Mouse (Mus musculus): Measurements from ENCODE around the gene 4933427D14Rik. TPM values are rescaled to one million over a fixed set of nuclear protein-coding genes. Genes with fewer than 3 reads are reported as not detected.

The 4933427D14Rik gene
- 14.5 and 15.6 TPM in 2 replicates for polyA plus RNA-seq (2014; fragmentation: Nextera tagmentation; extraction: Ambion mirVana)

- peak within 1 kb of the TSS; percentile 15; the same call in 1 of the 2 replicates for H3K27ac ChIP-seq (ENCODE audit: low read depth, low read length)
- H3K4me2 ChIP-seq (ENCODE audit: low read depth): peak within 1 kb of the TSS; percentile 51
- peak within 1 kb of the TSS; percentile 78 for H3K9ac ChIP-seq (ENCODE audit: low read length)
- H3K9me3 ChIP-seq (ENCODE audit: control insufficient read depth, low read length): no peaks in the 10 kb centered on the region
- H3K36me3 ChIP-seq (ENCODE audit: control insufficient read depth, insufficient read depth, low read length): 0 out of 2 replicates have a peak, but pooled peaks cover 2% of the 10 kb centered on the region
- H3K4me3 ChIP-seq (ENCODE audit: low read depth, low read length): peak within 1 kb of the TSS; percentile 87
- peaks cover 13% of the 10 kb centered on the region for H3K4me1 ChIP-seq (ENCODE audit: control insufficient read depth, insufficient read depth, low read length)
- 0% methylated on average over 42 of the region's 42 CpGs for WGBS
- peak; percentile 89 for DNase-seq (ENCODE audit: low spot score)
- no peaks in the 10 kb centered on the region for H3K27me3 ChIP-seq (ENCODE audit: control insufficient read depth, insufficient read depth, low read length)
- ATAC-seq (ENCODE audit: insufficient read depth, low FRiP score, low TSS enrichment): peak; percentile 92
Measured at GRCm38 (mm10) chr11:72207204-72207833, at the start of gene 4933427D14Rik, which contains the start of gene Txndc17. Gene 4933427D14Rik, minus strand, starts transcription at chr11:72207459. Gene Txndc17, plus strand, starts transcription at chr11:72207547.

GRCm38 (mm10) chr11:72256441-72256840, 49.2 kb upstream of the 4933427D14Rik start:
- no peak for ATAC-seq (ENCODE audit: insufficient read depth, low FRiP score, low TSS enrichment)
- Histone ChIP-seq H3K27ac (ENCODE audit: low read depth, low read length) (no peak overlapping the region), H3K9ac (ENCODE audit: low read length) (no peak overlapping the region), H3K36me3 (ENCODE audit: control insufficient read depth, insufficient read depth, low read length) (no peaks in the 10 kb centered on the region), H3K4me1 (ENCODE audit: control insufficient read depth, insufficient read depth, low read length) (no peaks in the 10 kb centered on the region), H3K9me3 (ENCODE audit: control insufficient read depth, low read length) (no peaks in the 10 kb centered on the region), H3K27me3 (ENCODE audit: control insufficient read depth, insufficient read depth, low read length) (no peaks in the 10 kb centered on the region), H3K4me3 (ENCODE audit: low read depth, low read length) (no peak overlapping the region), H3K4me2 (ENCODE audit: low read depth) (no peak overlapping the region)
- 85% methylated on average over 2 of the region's 2 CpGs for WGBS
- DNase-seq (ENCODE audit: low spot score): no peak

- Histone ChIP-seq H3K4me1 (ENCODE audit: control insufficient read depth, insufficient read depth, low read length) (no peaks in the 10 kb centered on the region), H3K27ac (ENCODE audit: low read depth, low read length) (no peak overlapping the region), H3K4me2 (ENCODE audit: low read depth) (no peak overlapping the region), H3K36me3 (ENCODE audit: control insufficient read depth, insufficient read depth, low read length) (no peaks in the 10 kb centered on the region), H3K9me3 (ENCODE audit: control insufficient read depth, low read length) (no peaks in the 10 kb centered on the region), H3K9ac (ENCODE audit: low read length) (no peak overlapping the region), H3K27me3 (ENCODE audit: control insufficient read depth, insufficient read depth, low read length) (no peaks in the 10 kb centered on the region), H3K4me3 (ENCODE audit: low read depth, low read length) (no peak overlapping the region)
- ATAC-seq (ENCODE audit: insufficient read depth, low FRiP score, low TSS enrichment) (no peak), DNase-seq (ENCODE audit: low spot score) (no peak)
- WGBS: 92% methylated on average over 4 of the region's 4 CpGs
Measured at GRCm38 (mm10) chr11:72255629-72256028, 48.4 kb upstream of the 4933427D14Rik start.

DNA sequence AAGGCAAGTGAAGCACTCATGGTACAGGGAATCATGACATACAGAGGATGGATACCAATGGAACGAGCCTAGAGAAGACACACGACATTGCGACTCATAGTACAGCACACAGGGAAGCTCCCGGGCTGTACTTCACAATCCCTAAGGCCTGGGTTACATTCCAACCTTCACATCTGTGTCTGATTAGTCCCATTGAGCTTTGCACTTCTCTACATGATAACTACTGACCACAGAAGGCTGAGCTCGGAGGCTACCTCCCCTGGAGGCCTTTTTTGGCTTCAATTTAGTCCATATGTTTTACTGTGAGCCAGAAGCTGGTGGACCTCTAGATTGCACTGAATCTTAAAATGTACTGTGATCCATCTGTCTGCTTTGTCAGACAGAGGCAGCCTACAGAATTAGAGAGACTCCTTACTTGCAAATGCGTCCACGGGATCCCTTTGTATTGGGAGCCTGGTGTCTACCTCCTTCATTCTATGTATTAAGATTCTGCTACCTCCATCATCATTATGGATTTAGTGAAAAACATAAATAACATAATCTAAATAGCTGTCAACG, 38.0 kb upstream of the 4933427D14Rik start:
- no peak for DNase-seq (ENCODE audit: low spot score)
- 82% methylated on average over 8 of the region's 8 CpGs for WGBS
- no peak overlapping the region for H3K27ac ChIP-seq (ENCODE audit: low read depth, low read length)
- H3K36me3 ChIP-seq (ENCODE audit: control insufficient read depth, insufficient read depth, low read length): no peaks in the 10 kb centered on the region
- no peak overlapping the region for H3K9ac ChIP-seq (ENCODE audit: low read length)
- H3K27me3 ChIP-seq (ENCODE audit: control insufficient read depth, insufficient read depth, low read length): no peaks in the 10 kb centered on the region
- no peak overlapping the region for H3K4me2 ChIP-seq (ENCODE audit: low read depth)
- H3K4me3 ChIP-seq (ENCODE audit: low read depth, low read length): no peak overlapping the region
- ATAC-seq (ENCODE audit: insufficient read depth, low FRiP score, low TSS enrichment): no peak
- H3K4me1 ChIP-seq (ENCODE audit: control insufficient read depth, insufficient read depth, low read length): no peaks in the 10 kb centered on the region
- no peaks in the 10 kb centered on the region for H3K9me3 ChIP-seq (ENCODE audit: control insufficient read depth, low read length)

- DNase-seq (ENCODE audit: low spot score): no peak
- no peak overlapping the region for H3K9ac ChIP-seq (ENCODE audit: low read length)
- H3K36me3 ChIP-seq (ENCODE audit: control insufficient read depth, insufficient read depth, low read length): no peaks in the 10 kb centered on the region
- no peaks in the 10 kb centered on the region for H3K27me3 ChIP-seq (ENCODE audit: control insufficient read depth, insufficient read depth, low read length)
- H3K27ac ChIP-seq (ENCODE audit: low read depth, low read length): no peak overlapping the region
- no peak for ATAC-seq (ENCODE audit: insufficient read depth, low FRiP score, low TSS enrichment)
- no peaks in the 10 kb centered on the region for H3K9me3 ChIP-seq (ENCODE audit: control insufficient read depth, low read length)
- H3K4me3 ChIP-seq (ENCODE audit: low read depth, low read length): no peak overlapping the region
- H3K4me2 ChIP-seq (ENCODE audit: low read depth): no peak overlapping the region
- H3K4me1 ChIP-seq (ENCODE audit: control insufficient read depth, insufficient read depth, low read length): no peaks in the 10 kb centered on the region
- 80% methylated on average over 4 of the region's 4 CpGs for WGBS
Measured at GRCm38 (mm10) chr11:72240062-72240860, 33.0 kb upstream of the 4933427D14Rik start.

GRCm38 (mm10) chr11:72234013-72234412, 26.8 kb upstream of the 4933427D14Rik start:
- Histone ChIP-seq H3K27me3 (ENCODE audit: control insufficient read depth, insufficient read depth, low read length) (no peaks in the 10 kb centered on the region), H3K4me1 (ENCODE audit: control insufficient read depth, insufficient read depth, low read length) (no peaks in the 10 kb centered on the region), H3K4me3 (ENCODE audit: low read depth, low read length) (no peak overlapping the region), H3K27ac (ENCODE audit: low read depth, low read length) (no peak overlapping the region), H3K9me3 (ENCODE audit: control insufficient read depth, low read length) (no peaks in the 10 kb centered on the region), H3K9ac (ENCODE audit: low read length) (no peak overlapping the region), H3K36me3 (ENCODE audit: control insufficient read depth, insufficient read depth, low read length) (no peaks in the 10 kb centered on the region), H3K4me2 (ENCODE audit: low read depth) (no peak overlapping the region)
- ATAC-seq (ENCODE audit: insufficient read depth, low FRiP score, low TSS enrichment) (no peak), DNase-seq (ENCODE audit: low spot score) (no peak)
- 78% methylated on average over 5 of the region's 5 CpGs for WGBS

DNA sequence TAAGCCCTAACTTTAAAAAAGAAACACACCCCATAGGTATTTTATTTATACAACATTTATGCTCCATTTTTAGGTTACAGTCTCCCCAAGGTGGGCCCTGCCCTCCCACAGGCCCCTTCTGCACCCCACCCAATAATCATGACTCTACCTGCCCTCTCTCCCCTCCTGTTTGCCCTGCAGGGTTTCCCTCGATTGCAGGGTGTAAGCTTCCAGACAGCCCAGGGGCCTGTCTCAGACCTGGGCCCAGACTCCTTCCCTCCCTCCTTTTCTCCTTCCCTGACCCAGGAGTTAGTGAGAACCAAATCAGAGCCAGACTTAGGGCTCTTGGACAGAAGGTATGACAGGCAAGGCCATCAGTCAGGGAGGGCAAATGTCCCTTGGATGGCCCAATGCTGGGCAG, 25.7 kb upstream of the 4933427D14Rik start:
- H3K9ac ChIP-seq (ENCODE audit: low read length): no peak overlapping the region
- H3K27ac ChIP-seq (ENCODE audit: low read depth, low read length): no peak overlapping the region
- DNase-seq (ENCODE audit: low spot score) (no peak), ATAC-seq (ENCODE audit: insufficient read depth, low FRiP score, low TSS enrichment) (no peak)
- no peak overlapping the region for H3K4me3 ChIP-seq (ENCODE audit: low read depth, low read length)
- H3K36me3 ChIP-seq (ENCODE audit: control insufficient read depth, insufficient read depth, low read length): no peaks in the 10 kb centered on the region
- H3K9me3 ChIP-seq (ENCODE audit: control insufficient read depth, low read length): no peaks in the 10 kb centered on the region
- WGBS: 60% methylated on average over 1 of the region's 1 CpGs
- H3K4me2 ChIP-seq (ENCODE audit: low read depth): no peak overlapping the region
- no peaks in the 10 kb centered on the region for H3K4me1 ChIP-seq (ENCODE audit: control insufficient read depth, insufficient read depth, low read length)
- no peaks in the 10 kb centered on the region for H3K27me3 ChIP-seq (ENCODE audit: control insufficient read depth, insufficient read depth, low read length)

- Histone ChIP-seq H3K4me1 (ENCODE audit: control insufficient read depth, insufficient read depth, low read length) (no peaks in the 10 kb centered on the region), H3K9ac (ENCODE audit: low read length) (no peak overlapping the region), H3K27ac (ENCODE audit: low read depth, low read length) (no peak overlapping the region), H3K4me2 (ENCODE audit: low read depth) (no peak overlapping the region), H3K27me3 (ENCODE audit: control insufficient read depth, insufficient read depth, low read length) (no peaks in the 10 kb centered on the region), H3K9me3 (ENCODE audit: control insufficient read depth, low read length) (no peaks in the 10 kb centered on the region), H3K4me3 (ENCODE audit: low read depth, low read length) (no peak overlapping the region), H3K36me3 (ENCODE audit: control insufficient read depth, insufficient read depth, low read length) (no peaks in the 10 kb centered on the region)
- WGBS: 83% methylated on average over 7 of the region's 7 CpGs
- no peak for DNase-seq (ENCODE audit: low spot score)
- no peak for ATAC-seq (ENCODE audit: insufficient read depth, low FRiP score, low TSS enrichment)
Measured at GRCm38 (mm10) chr11:72232068-72232467, 24.8 kb upstream of the 4933427D14Rik start.

Measured in neural tube, embryonic 11.5 days (tissue).